23 mouse cellular contexts compared by ENCODE assay signal in genomic region chr11:11774384-11774783, GRCm38 (mm10). TPM values are rescaled to one million over a fixed set of nuclear protein-coding genes. Genes with fewer than 3 reads are reported as not detected.
DNase-seq lines count a peak whose midpoint lies in the region; ATAC-seq and TF ChIP-seq lines count a peak whose summit lies in the region.
"Had no signal": no experiment of that assay in that cellular context is flagged by ENCODE, and none has a peak within 500 bp of the region (broad histone marks: within the 10 kb centered on the region; RNA-seq: fewer than 3 reads in every experiment).

No protein-coding gene starts in this region.

- dilution Hi-C loops in CH12.LX (cut with MboI; ENCODE audit: extremely low pct_ligation_motif_present, extremely low pct_unique_long_range_greater_than_20kb, low sequenced_read_pairs), result no loop called here

- no peaks in the 10 kb centered on the region for H3K4me1 ChIP-seq in heart, embryonic 10.5 days
- no peaks in the 10 kb centered on the region for H3K4me1 ChIP-seq in midbrain, embryonic 11.5 days (ENCODE audit: control insufficient read depth, insufficient read depth, low read length)
- H3K4me1 ChIP-seq in midbrain, postnatal 0 days (ENCODE audit: insufficient read depth, low read length), result no peaks in the 10 kb centered on the region
- peaks cover 37 to 97% of the 10 kb centered on the region in 2 experiments for H3K4me1 ChIP-seq in CH12.LX (ENCODE audit: control insufficient read depth in 1 of 2, insufficient read depth in 2 of 2)
- H3K4me1 ChIP-seq: embryonic facial prominence, embryonic 10.5 days; embryonic facial prominence, embryonic 12.5 days had no signal

- no peak for TF ChIP-seq CTCF in midbrain, postnatal 0 days (IDR thresholded peaks at IDR 0.05)
- TF ChIP-seq CTCF in CH12.LX (conservative IDR thresholded peaks at IDR 0.05 in 1 of 2, IDR thresholded peaks at IDR 0.05 in 1 of 2; ENCODE audit: low read depth in 2 of 2, low read length in 2 of 2), result no peak

- WGBS in heart, embryonic 10.5 days, result 85% methylated on average over 4 of the region's 4 CpGs
- 95% methylated on average over 4 of the region's 4 CpGs for WGBS in midbrain, embryonic 11.5 days
- WGBS in midbrain, postnatal 0 days, result 97% methylated on average over 4 of the region's 4 CpGs

- TF ChIP-seq POLR2A in CH12.LX (IDR thresholded peaks at IDR 0.05; ENCODE audit: low read depth, low read length), result no peak; the same call in 1 of the 2 replicates

- H3K27ac ChIP-seq in heart, embryonic 10.5 days, result no peak overlapping the region
- H3K27ac ChIP-seq in midbrain, embryonic 11.5 days (ENCODE audit: low read depth, low read length), result no peak overlapping the region
- no peak overlapping the region for H3K27ac ChIP-seq in midbrain, postnatal 0 days (ENCODE audit: low read depth, low read length)
- peak overlapping the region; percentile 7; the same call in 1 of the 2 replicates for H3K27ac ChIP-seq in CH12.LX (ENCODE audit: insufficient read depth, low read depth)
- H3K27ac ChIP-seq: embryonic facial prominence, embryonic 10.5 days; embryonic facial prominence, embryonic 12.5 days had no signal

- peak; percentile 58 for DNase-seq in heart, embryonic 10.5 days (ENCODE audit: low spot score)
- DNase-seq in heart, adult 11 months, result no peak
- peak; percentile 31 for DNase-seq in midbrain, embryonic 11.5 days (ENCODE audit: low spot score, missing footprints)
- DNase-seq in midbrain, postnatal 0 days (ENCODE audit: low spot score), result no peak
- DNase-seq in CH12.LX (ENCODE audit: extremely low read depth), result no peak
- no peak for DNase-seq in frontal cortex, postnatal 25 days (ENCODE audit: low spot score in 2 of 2)
- DNase-seq: adrenal gland, adult 8-10 months; adrenal gland, postnatal 14 days; adrenal gland, postnatal 36 days; B cell, adult 2 months; cerebellum, adult 11-12 months; cerebellum, adult 2 months; cerebellum, adult 9-10 months; cerebellum, postnatal 10 days; cerebellum, postnatal 25 days had no signal

- in situ Hi-C loops in CH12.LX (cut with MboI; ENCODE audit: low pct_ligation_motif_present, low pct_unique_long_range_greater_than_20kb, low sequenced_read_pairs), result no loop called here

- ATAC-seq in midbrain, embryonic 11.5 days (ENCODE audit: low FRiP score), result no peak
- no peak for ATAC-seq in midbrain, postnatal 0 days (ENCODE audit: low FRiP score)
- peak; percentile 15 for ATAC-seq in inflammation-experienced regulatory T-cells, adult 6 months
- ATAC-seq: activated CD4-positive, CD25-positive, alpha-beta regulatory T cell, adult 4 months; CD4-positive, CD25-positive, alpha-beta regulatory T cell, adult 4 months; forebrain, embryonic 14.5 days; forebrain, embryonic 16.5 days; Patski had no signal

- TF ChIP-seq RAD21 in CH12.LX (IDR thresholded peaks at IDR 0.05; ENCODE audit: low read depth, low read length), result no peak

- no peak overlapping the region for H3K4me3 ChIP-seq in heart, embryonic 10.5 days
- no peak overlapping the region for H3K4me3 ChIP-seq in midbrain, embryonic 11.5 days (ENCODE audit: low read depth, low read length)
- no peak overlapping the region for H3K4me3 ChIP-seq in midbrain, postnatal 0 days (ENCODE audit: low read depth, low read length)
- no peak overlapping the region for H3K4me3 ChIP-seq in CH12.LX (replicated peaks in 1 of 3; ENCODE audit: low read depth in 2 of 3, low read length in 2 of 3, poor library complexity in 1 of 3)
- H3K4me3 ChIP-seq: embryonic facial prominence, embryonic 10.5 days; embryonic facial prominence, embryonic 12.5 days had no signal

- H3K79me2 ChIP-seq in CH12.LX (replicated peaks; ENCODE audit: control insufficient read depth, extremely low read depth, insufficient read depth, poor library complexity, severe bottlenecking), result peaks cover 4% of the 10 kb centered on the region; the same call in 1 of the 2 replicates

- TF ChIP-seq EP300 in CH12.LX (IDR thresholded peaks at IDR 0.05; ENCODE audit: low read length), result no peak

- H3K9ac ChIP-seq in midbrain, embryonic 11.5 days (ENCODE audit: low read length), result no peak overlapping the region
- H3K9ac ChIP-seq in midbrain, postnatal 0 days (replicated peaks; ENCODE audit: low read length, poor library complexity, severe bottlenecking), result no peak overlapping the region
- H3K9ac ChIP-seq in CH12.LX (ENCODE audit: insufficient read depth, low read depth), result no peak overlapping the region
- H3K9ac ChIP-seq: embryonic facial prominence, embryonic 12.5 days had no signal

- H3K27me3 ChIP-seq in heart, embryonic 10.5 days (ENCODE audit: insufficient read depth, poor library complexity, severe bottlenecking), result no peaks in the 10 kb centered on the region
- H3K27me3 ChIP-seq in midbrain, embryonic 11.5 days (ENCODE audit: control insufficient read depth, insufficient read depth, low read length), result no peaks in the 10 kb centered on the region
- no peaks in the 10 kb centered on the region for H3K27me3 ChIP-seq in midbrain, postnatal 0 days (ENCODE audit: insufficient read depth, low read length)
- H3K27me3 ChIP-seq in CH12.LX (replicated peaks), result no peaks in the 10 kb centered on the region
- H3K27me3 ChIP-seq: embryonic facial prominence, embryonic 12.5 days had no signal

- H3K4me2 ChIP-seq in midbrain, embryonic 11.5 days, result no peak overlapping the region
- H3K4me2 ChIP-seq in midbrain, postnatal 0 days (ENCODE audit: low read depth, low read length, poor library complexity, severe bottlenecking), result no peak overlapping the region
- no peak overlapping the region for H3K4me2 ChIP-seq in CH12.LX (ENCODE audit: insufficient read depth, low read depth, poor library complexity, severe bottlenecking)
- H3K4me2 ChIP-seq: embryonic facial prominence, embryonic 12.5 days had no signal

- no peaks in the 10 kb centered on the region for H3K36me3 ChIP-seq in heart, embryonic 10.5 days
- no peaks in the 10 kb centered on the region for H3K36me3 ChIP-seq in midbrain, embryonic 11.5 days (ENCODE audit: control insufficient read depth, insufficient read depth, low read length)
- H3K36me3 ChIP-seq in midbrain, postnatal 0 days (ENCODE audit: insufficient read depth, low read length), result no peaks in the 10 kb centered on the region
- H3K36me3 ChIP-seq in CH12.LX (replicated peaks in 1 of 2; ENCODE audit: control insufficient read depth in 1 of 2, insufficient read depth in 1 of 2, low read length in 1 of 2), result peaks cover 19 to 51% of the 10 kb centered on the region in 2 experiments
- H3K36me3 ChIP-seq: embryonic facial prominence, embryonic 10.5 days; embryonic facial prominence, embryonic 12.5 days had no signal

- H3K9me3 ChIP-seq in heart, embryonic 10.5 days, result no peaks in the 10 kb centered on the region
- H3K9me3 ChIP-seq in midbrain, embryonic 11.5 days (ENCODE audit: control insufficient read depth, low read length), result no peaks in the 10 kb centered on the region
- no peaks in the 10 kb centered on the region for H3K9me3 ChIP-seq in midbrain, postnatal 0 days (ENCODE audit: low read length)
- no peaks in the 10 kb centered on the region for H3K9me3 ChIP-seq in CH12.LX (replicated peaks; ENCODE audit: low read length)
- H3K9me3 ChIP-seq: embryonic facial prominence, embryonic 10.5 days; embryonic facial prominence, embryonic 12.5 days had no signal

TF ChIP-seq in CH12.LX, 34 proteins besides CTCF, POLR2A, EP300 and RAD21:
- TF ChIP-seq ZNF384 (IDR thresholded peaks at IDR 0.05; ENCODE audit: low read depth, low read length) (no peak), USF1 (IDR thresholded peaks at IDR 0.05; ENCODE audit: low read depth, low read length) (no peak), HCFC1 (IDR thresholded peaks at IDR 0.05; ENCODE audit: low read depth, low read length) (no peak), CHD2 (IDR thresholded peaks at IDR 0.05; ENCODE audit: low read length) (no peak), NRF1 (IDR thresholded peaks at IDR 0.05; ENCODE audit: low read depth, low read length) (no peak), ELF1 (IDR thresholded peaks at IDR 0.05; ENCODE audit: low read depth, low read length) (no peak), MXI1 (IDR thresholded peaks at IDR 0.05; ENCODE audit: low read depth, low read length) (no peak), BHLHE40 (IDR thresholded peaks at IDR 0.05; ENCODE audit: low read depth, low read length) (no peak), TBP (conservative IDR thresholded peaks at IDR 0.05; ENCODE audit: low read depth, low read length) (no peak), KAT2A (IDR thresholded peaks at IDR 0.05; ENCODE audit: insufficient replicate concordance, low read length) (no peak), NELFE (IDR thresholded peaks at IDR 0.05; ENCODE audit: low read depth, low read length) (no peak), UBTF (IDR thresholded peaks at IDR 0.05; ENCODE audit: low read depth, low read length) (no peak), ZC3H11A (IDR thresholded peaks at IDR 0.05; ENCODE audit: low read depth, low read length) (no peak), SMC3 (IDR thresholded peaks at IDR 0.05; ENCODE audit: low read depth, low read length) (no peak), MYC (IDR thresholded peaks at IDR 0.05; ENCODE audit: low read depth, low read length) (no peak), JUND (conservative IDR thresholded peaks at IDR 0.05; ENCODE audit: low read depth, low read length) (no peak), JUN (IDR thresholded peaks at IDR 0.05; ENCODE audit: insufficient read depth, low read depth, low read length) (no peak)

RNA-seq across cellular contexts. Expression of gene Fignl1, which starts 34.4 kb away (rescaled TPM):
- 94.9 and 96.4 TPM in 2 replicates for polyA plus RNA-seq in heart, embryonic 10.5 days (2016; fragmentation: Nextera tagmentation; extraction: Ambion mirVana)
- 99.1 and 109 TPM in 2 replicates for polyA plus RNA-seq in midbrain, embryonic 11.5 days (2014; fragmentation: Nextera tagmentation; extraction: Ambion mirVana)
- 4.4 and 5.2 TPM in 2 replicates for total RNA-seq in midbrain, postnatal 0 days (2014; rRNA removed)
- 2.2 and 3.7 TPM in 2 replicates for polyA plus RNA-seq in midbrain, postnatal 0 days (2015; fragmentation: Nextera tagmentation; extraction: Ambion mirVana)
- 82.8 and 98.5 TPM in 2 replicates for total RNA-seq in CH12.LX (2012; rRNA removed)
- 189 TPM in 2 replicates for total RNA-seq in CH12.LX (2014; rRNA removed)
- 98.5 and 101 TPM in 2 replicates for polyA plus RNA-seq in CH12.LX (2012; ENCODE audit: insufficient read length, low read depth)
- polyA plus RNA-seq in inflammation-experienced regulatory T-cells, adult 6 months (2017; shearing (Covaris generic)), result 10 to 100 TPM in 2 of 3 experiments, 1 to 10 TPM in 1; 8.4 to 75.9 (median 10.4) TPM

Comparison
In these comparisons a context has a peak if more than half of its experiments do, and no peak if none do; other contexts are left out.
1. DNase-seq: peak in heart, embryonic 10.5 days (single experiment) and midbrain, embryonic 11.5 days (single experiment); none in heart, adult 11 months (single experiment), midbrain, postnatal 0 days (single experiment), CH12.LX (single experiment) and frontal cortex, postnatal 25 days (0 of 2).